Mouse (Mus musculus) thymus, adult 2 months (tissue): Measurements from ENCODE around the gene Hnrnpul1. TPM values are rescaled to one million over a fixed set of nuclear protein-coding genes. Genes with fewer than 3 reads are reported as not detected.

Experiments used
- DNase-seq: peaks from one replicate; pipeline ENCODE4 v3.0.0; 2021
- H3K27ac ChIP-seq: fragments of 200-500 bp; 2 replicates; pipeline ENCODE4 v1.5.1; 2012; ENCODE audit warnings: low read length, control low read depth; ENCODE audit not compliant: control insufficient read depth, insufficient read depth
- H3K27me3 ChIP-seq: fragments of 200-500 bp; 2 replicates; pipeline ENCODE4 v1.6.1; 2012; ENCODE audit warnings: mild to moderate bottlenecking, low read length, moderate library complexity, mixed read lengths; ENCODE audit not compliant: control insufficient read depth, insufficient read depth
- H3K36me3 ChIP-seq: fragments of 200-500 bp; 2 replicates; pipeline ENCODE4 v1.6.1; 2012; ENCODE audit warnings: mild to moderate bottlenecking, low read length, moderate library complexity; ENCODE audit not compliant: control insufficient read depth, insufficient read depth
- H3K4me1 ChIP-seq: fragments of 200-500 bp; replicated peaks from 2 replicates; pipeline ENCODE4 v1.6.1; 2012; ENCODE audit warnings: low read length; ENCODE audit not compliant: control insufficient read depth, insufficient read depth
- H3K4me3 ChIP-seq: fragments of 200-500 bp; 2 replicates; pipeline ENCODE4 v1.5.1; 2012; ENCODE audit warnings: mild to moderate bottlenecking, low read length, control low read depth, moderate library complexity; ENCODE audit not compliant: control insufficient read depth, insufficient read depth
- CTCF ChIP-seq: fragments of 200-500 bp; IDR thresholded peaks from 2 replicates; pipeline ENCODE4 v1.5.1; 2012; ENCODE audit warnings: mild to moderate bottlenecking, control low read depth, low read length, moderate library complexity, borderline replicate concordance; ENCODE audit not compliant: control insufficient read depth, poor library complexity, insufficient read depth; ENCODE audit errors: extremely low read depth
- POLR2A ChIP-seq: fragments of 200-500 bp; IDR thresholded peaks from 2 replicates; pipeline ENCODE4 v1.6.1; 2012; ENCODE audit warnings: mild to moderate bottlenecking, low read length, control low read depth, moderate library complexity; ENCODE audit not compliant: control insufficient read depth, poor library complexity, insufficient read depth; ENCODE audit errors: extremely low read depth
- WGBS: fragments of 180-500 bp; shearing (Covaris S2); methylation state at CpG from one replicate; pipeline ENCODE4 v1.1.7; 2018; 5-methylcytosine and 5-hydroxymethylcytosine counted together
- polyA plus RNA-seq: library from polyadenylated mRNA; depleted of rRNA; stranded (reverse); fragments of >200 nt; gene quantifications from 2 replicates; pipeline ENCODE4 v1.2.3, GENCODE M21; 2012

The Hnrnpul1 gene
- polyA plus RNA-seq, 1 experiment, result 102 TPM

- Histone ChIP-seq H3K4me3 (no peak overlapping the region), H3K27ac (no peak overlapping the region), H3K27me3 (no peaks in the 10 kb centered on the region), H3K36me3 (peaks cover 25% of the 10 kb centered on the region), H3K4me1 (peaks cover 21% of the 10 kb centered on the region)
- TF ChIP-seq POLR2A (no peak), CTCF (no peak)
- no peak for DNase-seq
- WGBS, result 56% methylated on average over 7 of the region's 7 CpGs
Observed at GRCm38 (mm10) chr7:25706578-25707170, 47.9 kb downstream of the Hnrnpul1 start.

- DNase-seq, result no peak
- no peak overlapping the region for H3K27ac ChIP-seq
- no peaks in the 10 kb centered on the region for H3K27me3 ChIP-seq
- no peak for TF ChIP-seq POLR2A
- TF ChIP-seq CTCF, result no peak
- WGBS, result 64% methylated on average over 6 of the region's 6 CpGs
- H3K36me3 ChIP-seq, result peaks cover 34% of the 10 kb centered on the region
- H3K4me1 ChIP-seq, result peaks cover 16% of the 10 kb centered on the region
- no peak overlapping the region for H3K4me3 ChIP-seq
Observed at GRCm38 (mm10) chr7:25705801-25706251, 48.7 kb downstream of the Hnrnpul1 start.

- TF ChIP-seq POLR2A (no peak), CTCF (no peak)
- Histone ChIP-seq H3K27ac (no peak overlapping the region), H3K27me3 (no peaks in the 10 kb centered on the region), H3K36me3 (peaks cover 41% of the 10 kb centered on the region), H3K4me3 (no peak overlapping the region), H3K4me1 (peaks cover 9% of the 10 kb centered on the region)
- 91% methylated on average over 25 of the region's 37 CpGs for WGBS
- no peak for DNase-seq
Observed at GRCm38 (mm10) chr7:25704716-25705364, 49.7 kb downstream of the Hnrnpul1 start.

GRCm38 (mm10) chr7:25703793-25704494 lies 50.6 kb downstream of the Hnrnpul1 start:
- H3K4me1 ChIP-seq, result peaks cover 9% of the 10 kb centered on the region
- no peaks in the 10 kb centered on the region for H3K27me3 ChIP-seq
- no peak overlapping the region for H3K4me3 ChIP-seq
- no peak overlapping the region for H3K27ac ChIP-seq
- 97% methylated on average over 10 of the region's 10 CpGs for WGBS
- H3K36me3 ChIP-seq, result peaks cover 46% of the 10 kb centered on the region
- DNase-seq, result no peak
- TF ChIP-seq POLR2A, result no peak
- TF ChIP-seq CTCF, result no peak

GRCm38 (mm10) chr7:25702350-25702749 lies 52.2 kb downstream of the Hnrnpul1 start:
- DNase-seq, result no peak
- WGBS, result 100% methylated on average over 2 of the region's 2 CpGs
- Histone ChIP-seq H3K27ac (no peak overlapping the region), H3K4me3 (no peak overlapping the region), H3K4me1 (0 out of 2 replicates have a peak, but pooled peaks cover 3% of the 10 kb centered on the region), H3K27me3 (no peaks in the 10 kb centered on the region), H3K36me3 (peaks cover 52% of the 10 kb centered on the region)
- TF ChIP-seq POLR2A, result no peak
- no peak for TF ChIP-seq CTCF

- Histone ChIP-seq H3K4me1 (0 out of 2 replicates have a peak, but pooled peaks cover 3% of the 10 kb centered on the region), H3K4me3 (no peak overlapping the region)
Observed at GRCm38 (mm10) chr7:25700732-25701131, 53.8 kb downstream of the Hnrnpul1 start.

More at GRCm38 (mm10) chr7:25700732-25701131, 53.8 kb downstream of the Hnrnpul1 start:
- no peaks in the 10 kb centered on the region for H3K27me3 ChIP-seq
- DNase-seq, result no peak
- peak; percentile 67; the same call in 1 of the 2 replicates for TF ChIP-seq CTCF
- no peak for TF ChIP-seq POLR2A
- H3K36me3 ChIP-seq, result peaks cover 64% of the 10 kb centered on the region
- H3K27ac ChIP-seq, result no peak overlapping the region
- 96% methylated on average over 12 of the region's 12 CpGs for WGBS
